Mouse (Mus musculus) midbrain, embryonic 14.5 days (tissue): ENCODE measurements around the gene Fth1. TPM values are rescaled to one million over a fixed set of nuclear protein-coding genes. Genes with fewer than 3 reads are reported as not detected.
"Not testable (repeated sequence)": the region's sequence is repeated elsewhere in the genome, so short reads cannot be mapped to it uniquely, and the experiment has no call there.

ENCODE experiments used
- ATAC-seq: fragments of 200-750 bp; cut with Nextera tagmentation; 2 replicates; pipeline ENCODE4 v1.8.0; 2017; ENCODE audit warnings: moderate number of reproducible peaks, moderate library complexity; ENCODE audit not compliant: low FRiP score, low TSS enrichment
- DNase-seq: peaks from one replicate; pipeline ENCODE4 v3.0.0-alpha.2; 2015
- H3K27ac ChIP-seq: fragments of 300-500 bp; sonication (generic); replicated peaks from 2 replicates; pipeline ENCODE4 v1.5.1; 2014; ENCODE audit warnings: mild to moderate bottlenecking, low read depth, low read length, moderate library complexity
- H3K27me3 ChIP-seq: fragments of 300-500 bp; sonication (generic); 2 replicates; pipeline ENCODE4 v1.6.1; 2014; ENCODE audit warnings: low read length, control low read depth, mixed read lengths; ENCODE audit not compliant: control insufficient read depth, insufficient read depth
- H3K36me3 ChIP-seq: fragments of 300-500 bp; sonication (generic); 2 replicates; pipeline ENCODE4 v1.6.1; 2014; ENCODE audit warnings: low read length, control low read depth; ENCODE audit not compliant: control insufficient read depth, insufficient read depth
- H3K4me1 ChIP-seq: fragments of 300-500 bp; sonication (generic); 2 replicates; pipeline ENCODE4 v1.6.1; 2014; ENCODE audit warnings: mild to moderate bottlenecking, antibody characterized with exemption, low read length, control low read depth; ENCODE audit not compliant: control insufficient read depth, insufficient read depth
- H3K4me2 ChIP-seq: fragments of 300-500 bp; sonication (generic); 2 replicates; pipeline ENCODE4 v1.6.1; 2014; ENCODE audit warnings: mild to moderate bottlenecking, low read length, moderate library complexity
- H3K4me3 ChIP-seq: fragments of 300-500 bp; sonication (generic); replicated peaks from 2 replicates; pipeline ENCODE4 v1.5.1; 2014; ENCODE audit warnings: low read depth, low read length
- H3K9ac ChIP-seq: fragments of 300-500 bp; sonication (generic); replicated peaks from 2 replicates; pipeline ENCODE4 v1.6.1; 2014; ENCODE audit warnings: mild to moderate bottlenecking, low read length, moderate library complexity
- H3K9me3 ChIP-seq: fragments of 300-500 bp; sonication (generic); 2 replicates; pipeline ENCODE4 v1.6.1; 2016; ENCODE audit warnings: low read length, control low read depth, mixed read lengths; ENCODE audit not compliant: control insufficient read depth
- WGBS: fragments of 180-500 bp; shearing (Covaris S2); extraction: QIAGEN DNeasy Blood & Tissue Kit; methylation state at CpG from one replicate; pipeline ENCODE4 v1.1.7; 2014; 5-methylcytosine and 5-hydroxymethylcytosine counted together
- polyA plus RNA-seq: library from polyadenylated mRNA; unstranded; fragments of >200 nt; fragmentation: Nextera tagmentation; extraction: Ambion mirVana; gene quantifications from 2 replicates; pipeline ENCODE4 v1.2.1, GENCODE M21; 2014

The Fth1 gene
- 1,308 and 1,477 TPM in 2 replicates for polyA plus RNA-seq

GRCm38 (mm10) chr19:9980258-9980657 lies at the start of gene Fth1:
Gene Fth1 (plus strand): TSS chr19:9980598.
- Histone ChIP-seq H3K4me2 (peak within 1 kb of the TSS; percentile 85; the same call in 1 of the 2 replicates), H3K4me1 (peaks cover 19% of the 10 kb centered on the region), H3K4me3 (no peak within 1 kb of the TSS), H3K36me3 (peaks cover 14% of the 10 kb centered on the region), H3K9me3 (no peaks in the 10 kb centered on the region), H3K27ac (no peak within 1 kb of the TSS), H3K9ac (no peak within 1 kb of the TSS; the same call in 1 of the 2 replicates), H3K27me3 (no peaks in the 10 kb centered on the region)
- WGBS: 90% methylated on average over 4 of the region's 4 CpGs
- ATAC-seq (no peak), DNase-seq (no peak)

GRCm38 (mm10) chr19:9931167-9931607 lies 49.2 kb upstream of the Fth1 start:
- ATAC-seq, DNase-seq, H3K9me3 ChIP-seq, H3K36me3 ChIP-seq, H3K4me1 ChIP-seq, H3K9ac ChIP-seq, H3K4me2 ChIP-seq, H3K4me3 ChIP-seq, H3K27me3 ChIP-seq, H3K27ac ChIP-seq: not testable (repeated sequence)
- 88% methylated on average over 2 of the region's 2 CpGs for WGBS

- no peak for DNase-seq
- Histone ChIP-seq H3K4me1 (no peaks in the 10 kb centered on the region), H3K9me3 (no peaks in the 10 kb centered on the region), H3K4me2 (no peak overlapping the region), H3K9ac (no peak overlapping the region), H3K27ac (no peak overlapping the region), H3K36me3 (no peaks in the 10 kb centered on the region), H3K4me3 (no peak overlapping the region), H3K27me3 (no peaks in the 10 kb centered on the region)
- no peak for ATAC-seq
- WGBS: 67% methylated on average over 2 of the region's 2 CpGs
Measured at GRCm38 (mm10) chr19:9933908-9934307, 46.5 kb upstream of the Fth1 start.

- H3K4me1 ChIP-seq: no peaks in the 10 kb centered on the region
- 85% methylated on average over 5 of the region's 5 CpGs for whole genome bisulfite sequencing
- H3K9me3 ChIP-seq: no peaks in the 10 kb centered on the region
- ATAC-seq (no peak), DNase-seq (no peak)
- no peak overlapping the region for H3K4me2 ChIP-seq
- H3K4me3 ChIP-seq: no peak overlapping the region
- no peaks in the 10 kb centered on the region for H3K36me3 ChIP-seq
- no peak overlapping the region for H3K27ac ChIP-seq
- no peak overlapping the region for H3K9ac ChIP-seq
- no peaks in the 10 kb centered on the region for H3K27me3 ChIP-seq
Measured at GRCm38 (mm10) chr19:9936579-9936978, 43.8 kb upstream of the Fth1 start.

- 65% methylated on average over 5 of the region's 5 CpGs for WGBS
- DNase-seq: no peak
- no peak overlapping the region for H3K4me2 ChIP-seq
Measured at GRCm38 (mm10) chr19:9937428-9937827, 43.0 kb upstream of the Fth1 start.

GRCm38 (mm10) chr19:9938156-9938823 lies 42.1 kb upstream of the Fth1 start:
- Histone ChIP-seq H3K9ac (no peak overlapping the region), H3K36me3 (no peaks in the 10 kb centered on the region), H3K4me2 (no peak overlapping the region), H3K27ac (no peak overlapping the region), H3K27me3 (no peaks in the 10 kb centered on the region), H3K4me3 (no peak overlapping the region), H3K4me1 (no peaks in the 10 kb centered on the region), H3K9me3 (no peaks in the 10 kb centered on the region)
- ATAC-seq: no peak
- no peak for DNase-seq
- 83% methylated on average over 6 of the region's 6 CpGs for WGBS

More at GRCm38 (mm10) chr19:9937428-9937827, 43.0 kb upstream of the Fth1 start:
- H3K27me3 ChIP-seq: no peaks in the 10 kb centered on the region
- H3K9ac ChIP-seq: no peak overlapping the region
- H3K4me1 ChIP-seq: no peaks in the 10 kb centered on the region
- ATAC-seq: no peak
- no peaks in the 10 kb centered on the region for H3K9me3 ChIP-seq
- H3K36me3 ChIP-seq: no peaks in the 10 kb centered on the region
- H3K4me3 ChIP-seq: no peak overlapping the region
- H3K27ac ChIP-seq: no peak overlapping the region

GRCm38 (mm10) chr19:9938824-9939303 lies 41.5 kb upstream of the Fth1 start:
- H3K36me3 ChIP-seq: no peaks in the 10 kb centered on the region
- DNase-seq (no peak), ATAC-seq (no peak)
- no peaks in the 10 kb centered on the region for H3K4me1 ChIP-seq
- no peak overlapping the region for H3K27ac ChIP-seq
- WGBS: 81% methylated on average over 13 of the region's 13 CpGs
- no peak overlapping the region for H3K4me2 ChIP-seq
- no peak overlapping the region for H3K9ac ChIP-seq
- no peak overlapping the region for H3K4me3 ChIP-seq
- H3K9me3 ChIP-seq: no peaks in the 10 kb centered on the region
- H3K27me3 ChIP-seq: no peaks in the 10 kb centered on the region

- Histone ChIP-seq H3K36me3 (no peaks in the 10 kb centered on the region), H3K27ac (no peak overlapping the region), H3K4me2 (no peak overlapping the region), H3K4me3 (no peak overlapping the region), H3K9ac (no peak overlapping the region), H3K4me1 (no peaks in the 10 kb centered on the region), H3K9me3 (no peaks in the 10 kb centered on the region), H3K27me3 (no peaks in the 10 kb centered on the region)
- WGBS: 60% methylated on average over 7 of the region's 7 CpGs
- DNase-seq: no peak
- no peak for ATAC-seq
Measured at GRCm38 (mm10) chr19:9939841-9940240, 40.6 kb upstream of the Fth1 start.

GRCm38 (mm10) chr19:9940903-9941302 lies 39.5 kb upstream of the Fth1 start:
- Histone ChIP-seq H3K36me3 (no peaks in the 10 kb centered on the region), H3K27ac (no peak overlapping the region), H3K4me2 (no peak overlapping the region)

More at GRCm38 (mm10) chr19:9940903-9941302, 39.5 kb upstream of the Fth1 start:
- Histone ChIP-seq H3K9ac (no peak overlapping the region), H3K4me3 (no peak overlapping the region), H3K27me3 (no peaks in the 10 kb centered on the region), H3K9me3 (no peaks in the 10 kb centered on the region), H3K4me1 (no peaks in the 10 kb centered on the region)
- no peak for ATAC-seq
- 4% methylated on average over 4 of the region's 4 CpGs for WGBS
- no peak for DNase-seq
